Mouse (Mus musculus) adrenal gland, postnatal 4 days (tissue): Measurements from ENCODE around the gene Tns1. TPM values are rescaled to one million over a fixed set of nuclear protein-coding genes. Genes with fewer than 3 reads are reported as not detected.
A peak's percentile ranks its signal among the peaks of the same experiment; 100 is the strongest.
"Not testable (repeated sequence)": the region's sequence is repeated elsewhere in the genome, so short reads cannot be mapped to it uniquely, and the experiment has no call there.

ENCODE experiments used
- DNase-seq, 2 experiments: peaks; one replicate each; pipeline ENCODE4 v3.0.0; 2021 to 2022; ENCODE audit warnings: low spot score in 2 of 2, mixed read lengths in 2 of 2
- total RNA-seq, 2 experiments: library from RNA; stranded (reverse); gene quantifications; 2 replicates each; pipeline ENCODE4 v1.2.3; 2021

Gene Tns1
- total RNA-seq, 2 experiments from 2014 or later, result 252 to 275 TPM

- not testable (repeated sequence) for DNase-seq
Measured at GRCm38 (mm10) chr1:73895451-73895850, 228.8 kb downstream of the Tns1 start.

- no peak for DNase-seq
Measured at GRCm38 (mm10) chr1:73880731-73881130, 243.5 kb downstream of the Tns1 start.

GRCm38 (mm10) chr1:73875676-73876218 lies 248.5 kb downstream of the Tns1 start:
- DNase-seq, result no peak

- DNase-seq, result no peak
Measured at GRCm38 (mm10) chr1:73864314-73864713, 259.9 kb downstream of the Tns1 start.

GRCm38 (mm10) chr1:73863074-73863431 lies 261.2 kb downstream of the Tns1 start:
- DNase-seq, result no peak

GRCm38 (mm10) chr1:73862323-73863073 lies 261.8 kb downstream of the Tns1 start:
- peak; percentile 19 to 49 for DNase-seq

GRCm38 (mm10) chr1:73860421-73860820 lies 263.8 kb downstream of the Tns1 start:
- no peak for DNase-seq

Other genes with a start within 250 kb of the Tns1 start
- 1 to 10 TPM; 3.9 to 4.0 TPM for gene Rufy4, start 1.1 kb upstream of the Tns1 start, total RNA-seq
- gene Cxcr2, start 29.5 kb upstream of the Tns1 start, total RNA-seq, result under 1 TPM; 0.45 to 0.68 TPM
- not detected for gene Cxcr1, start 70.2 kb upstream of the Tns1 start, total RNA-seq
- 100 to 1,000 TPM; 198 to 205 TPM for gene Arpc2, start 111.6 kb upstream of the Tns1 start, total RNA-seq
- under 1 TPM in 1 of 2 experiments, not detected in 1; 0.28 TPM for gene Gpbar1, start 154.1 kb upstream of the Tns1 start, total RNA-seq
- gene Aamp, start 160.3 kb upstream of the Tns1 start, total RNA-seq, result 100 to 1,000 TPM; 175 to 177 TPM
- 10 to 100 TPM; 72.1 to 72.4 TPM for gene Pnkd, start 160.5 kb upstream of the Tns1 start, total RNA-seq
- 10 to 100 TPM; 65.8 to 72.4 TPM for gene Tmbim1, start 181.2 kb upstream of the Tns1 start, total RNA-seq
- gene Catip, start 237.7 kb upstream of the Tns1 start, total RNA-seq, result under 1 TPM; 0.48 to 0.50 TPM